9 mouse cellular contexts compared by ENCODE assay signal in the genomic region with DNA sequence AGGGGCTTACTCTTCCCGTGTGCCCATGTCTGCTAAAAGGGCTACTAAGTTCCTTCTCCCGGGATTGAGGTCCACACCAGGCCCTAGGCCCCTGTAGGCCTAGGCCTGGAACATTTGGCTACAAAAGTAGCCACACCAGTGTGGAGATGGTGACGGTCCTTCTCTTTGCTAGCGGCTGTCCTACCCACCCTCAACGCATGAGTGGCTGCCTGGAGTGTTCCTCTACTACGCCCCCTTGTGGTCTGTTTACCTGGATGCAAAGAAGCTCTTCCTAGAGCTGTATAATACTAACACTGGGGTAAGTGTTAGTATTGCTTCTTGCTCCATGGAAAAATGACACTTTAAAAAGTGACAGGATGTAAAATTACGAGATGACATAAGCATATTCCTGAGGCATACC.
A peak's percentile ranks its signal among the peaks of the same experiment; 100 is the strongest.
DNase-seq lines count a peak whose midpoint lies in the region; ATAC-seq and TF ChIP-seq lines count a peak whose summit lies in the region.
"Had no signal": no experiment of that assay in that cellular context is flagged by ENCODE, and none has a peak within 500 bp of the region (broad histone marks: within the 10 kb centered on the region; RNA-seq: fewer than 3 reads in every experiment).

No protein-coding gene starts in this region.

- no peaks in the 10 kb centered on the region for H3K36me3 ChIP-seq in testis, adult 2 months (ENCODE audit: control insufficient read depth, insufficient read depth, low read length)
- H3K36me3 ChIP-seq: lung, embryonic 15.5 days had no signal

- intact Hi-C loops in gastrocnemius, postnatal 14 days (cut with DNase I; ENCODE audit: low total_unique reads) = no loop called here
- intact Hi-C loops in left cerebral cortex, postnatal 10 days (cut with DNase I) = no loop called here

- no peak overlapping the region for H3K27ac ChIP-seq in testis, adult 2 months (ENCODE audit: control insufficient read depth, insufficient read depth, low read depth, low read length)
- H3K27ac ChIP-seq: lung, embryonic 15.5 days had no signal

- H3K4me1 ChIP-seq in testis, adult 2 months (ENCODE audit: control insufficient read depth, insufficient read depth, low read length) = peaks cover 19% of the 10 kb centered on the region

- peak; percentile 66 for ATAC-seq in erythroblast, adult 5-6 weeks (replicated peaks; ENCODE audit: low FRiP score, poor library complexity, severe bottlenecking)
- peak; percentile 32; the same call in 1 of the 2 replicates for ATAC-seq in megakaryocyte, adult 5-6 weeks (ENCODE audit: poor library complexity, severe bottlenecking)
- ATAC-seq in frontal cortex, adult (ENCODE audit: low TSS enrichment) = no peak

- H3K4me3 ChIP-seq in testis, adult 2 months (ENCODE audit: control insufficient read depth, low read depth, low read length) = no peak overlapping the region
- H3K4me3 ChIP-seq: lung, embryonic 15.5 days had no signal

- H3K27me3 ChIP-seq in testis, adult 2 months (ENCODE audit: control insufficient read depth, insufficient read depth, low read length) = no peaks in the 10 kb centered on the region
- H3K27me3 ChIP-seq: lung, embryonic 15.5 days had no signal

- no peak for TF ChIP-seq POLR2A in testis, adult 2 months (IDR thresholded peaks at IDR 0.05; ENCODE audit: control insufficient read depth, low read depth, low read length)

- peak; percentile 63; the same call in 1 of the 2 replicates for TF ChIP-seq CTCF in testis, adult 2 months (IDR thresholded peaks at IDR 0.05; ENCODE audit: control insufficient read depth, insufficient read depth, insufficient replicate concordance, low read depth, low read length)

- peak; percentile 47 for DNase-seq in gastrocnemius, postnatal 14 days
- DNase-seq in gastrocnemius, adult 8-10 months (ENCODE audit: low spot score in 2 of 2) = no peak
- no peak for DNase-seq in testis, postnatal 10 days (ENCODE audit: low spot score)
- no peak for DNase-seq in left cerebral cortex, postnatal 10 days (ENCODE audit: extremely low spot score in 1 of 2, low spot score in 2 of 2)
